Mouse (Mus musculus) heart, embryonic 16.5 days (tissue): ENCODE measurements around the gene Hnmt. TPM values are rescaled to one million over a fixed set of nuclear protein-coding genes. Genes with fewer than 3 reads are reported as not detected.
"Not testable (repeated sequence)": the region's sequence is repeated elsewhere in the genome, so short reads cannot be mapped to it uniquely, and the experiment has no call there.

Source experiments
- ATAC-seq: fragments of 200-750 bp; cut with Nextera tagmentation; replicated peaks from 2 replicates; pipeline ENCODE4 v1.8.0; 2017; ENCODE audit warnings: moderate number of reproducible peaks; ENCODE audit not compliant: insufficient read depth, low FRiP score; ENCODE audit errors: extremely low read depth
- H3K27ac ChIP-seq: fragments of 300-500 bp; sonication (generic); 2 replicates; pipeline ENCODE4 v1.5.1; 2014; ENCODE audit warnings: mild to moderate bottlenecking, low read length, control low read depth, moderate library complexity
- H3K27me3 ChIP-seq: fragments of 300-500 bp; sonication (generic); 2 replicates; pipeline ENCODE4 v1.6.1; 2014; ENCODE audit warnings: low read length, mixed read lengths; ENCODE audit not compliant: control insufficient read depth, insufficient read depth
- H3K36me3 ChIP-seq: fragments of 300-500 bp; sonication (generic); 2 replicates; pipeline ENCODE4 v1.6.1; 2014; ENCODE audit not compliant: control insufficient read depth, insufficient read depth
- H3K4me1 ChIP-seq: fragments of 300-500 bp; sonication (generic); 2 replicates; pipeline ENCODE4 v1.6.1; 2014; ENCODE audit warnings: low read length, mixed read lengths; ENCODE audit not compliant: control insufficient read depth, insufficient read depth
- H3K4me2 ChIP-seq: fragments of 300-500 bp; sonication (generic); 2 replicates; pipeline ENCODE4 v1.6.1; 2014; ENCODE audit warnings: low read depth, mild to moderate bottlenecking, control low read depth, low read length
- H3K4me3 ChIP-seq: fragments of 300-500 bp; sonication (generic); 2 replicates; pipeline ENCODE4 v1.5.1; 2014; ENCODE audit warnings: mild to moderate bottlenecking, control low read depth, low read length
- H3K9ac ChIP-seq: fragments of 300-500 bp; sonication (generic); 2 replicates; pipeline ENCODE4 v1.6.1; 2014; ENCODE audit warnings: low read length, control low read depth
- H3K9me3 ChIP-seq: fragments of 300-500 bp; sonication (generic); replicated peaks from 2 replicates; pipeline ENCODE4 v1.6.1; 2016; ENCODE audit warnings: low read length; ENCODE audit not compliant: control insufficient read depth
- WGBS: fragments of 180-500 bp; shearing (Covaris S2); extraction: QIAGEN DNeasy Blood & Tissue Kit; methylation state at CpG from one replicate; pipeline ENCODE4 v1.1.7; 2014; 5-methylcytosine and 5-hydroxymethylcytosine counted together
- polyA plus RNA-seq: library from polyadenylated mRNA; unstranded; fragments of >200 nt; fragmentation: Nextera tagmentation; extraction: Ambion mirVana; gene quantifications from 2 replicates; pipeline ENCODE4 v1.2.1, GENCODE M21; 2015

The Hnmt gene
- polyA plus RNA-seq, 1 experiment from 2014 or later = 5.0 TPM

GRCm38 (mm10) chr2:23960659-23961274, 88.4 kb downstream of the Hnmt start:
- 85% methylated on average over 15 of the region's 15 CpGs for WGBS
- not testable (repeated sequence) for H3K36me3 ChIP-seq, H3K27me3 ChIP-seq, H3K9ac ChIP-seq, H3K4me2 ChIP-seq, H3K4me1 ChIP-seq, H3K4me3 ChIP-seq, H3K27ac ChIP-seq, H3K9me3 ChIP-seq, ATAC-seq

Other genes starting within 250 kb of the Hnmt start
- gene Tbpl2, start 47.2 kb upstream of the Hnmt start, polyA plus RNA-seq = not detected in 2 replicates
- gene Il1f8, start 103.8 kb upstream of the Hnmt start, polyA plus RNA-seq = not detected in 2 replicates
- gene Il1f9, start 137.1 kb upstream of the Hnmt start, polyA plus RNA-seq = not detected in 2 replicates
- gene Il1f6, start 166.0 kb upstream of the Hnmt start, polyA plus RNA-seq = not detected in 2 replicates
- not detected in 2 replicates for gene Il1f5, start 227.6 kb upstream of the Hnmt start, polyA plus RNA-seq
- not detected in 2 replicates for gene Il1f10, start 241.8 kb upstream of the Hnmt start, polyA plus RNA-seq